Mouse (Mus musculus): ENCODE measurements around the gene 5031439G07Rik. TPM values are rescaled to one million over a fixed set of nuclear protein-coding genes. Genes with fewer than 3 reads are reported as not detected.
A peak's percentile ranks its signal among the peaks of the same experiment; 100 is the strongest.
"Not testable (repeated sequence)": the region's sequence is repeated elsewhere in the genome, so short reads cannot be mapped to it uniquely, and the experiment has no call there.

5031439G07Rik gene
- polyA plus RNA-seq, 1 experiment from 2014 or later = 8.8 TPM

- no peaks in the 10 kb centered on the region for H3K27me3 ChIP-seq (replicated peaks; ENCODE audit: control insufficient read depth, insufficient read depth, low read length)
- ATAC-seq (replicated peaks; ENCODE audit: low FRiP score, low TSS enrichment, low read depth) (no peak), DNase-seq (ENCODE audit: low spot score) (no peak)
- no peak overlapping the region for H3K9ac ChIP-seq (ENCODE audit: low read length)
- H3K36me3 ChIP-seq (ENCODE audit: control insufficient read depth, insufficient read depth, low read length) = no peaks in the 10 kb centered on the region
- 74% methylated on average over 1 of the region's 1 CpGs for WGBS
- H3K4me3 ChIP-seq (ENCODE audit: low read depth, low read length) = no peak overlapping the region
- H3K27ac ChIP-seq (ENCODE audit: low read depth) = no peak overlapping the region
- no peaks in the 10 kb centered on the region for H3K9me3 ChIP-seq (ENCODE audit: control insufficient read depth, low read length)
- no peak overlapping the region for H3K4me2 ChIP-seq (ENCODE audit: low read length)
- no peaks in the 10 kb centered on the region for H3K4me1 ChIP-seq (replicated peaks; ENCODE audit: control insufficient read depth, insufficient read depth, low read length)
These were observed 91.7 kb downstream of the 5031439G07Rik start for GRCm38 (mm10) chr15:84896664-84897063.

- not testable (repeated sequence) for H3K36me3 ChIP-seq (ENCODE audit: control insufficient read depth, insufficient read depth, low read length); H3K4me2 ChIP-seq (ENCODE audit: low read length); H3K9ac ChIP-seq (ENCODE audit: low read length); H3K4me1 ChIP-seq (replicated peaks; ENCODE audit: control insufficient read depth, insufficient read depth, low read length); H3K27ac ChIP-seq (ENCODE audit: low read depth); H3K4me3 ChIP-seq (ENCODE audit: low read depth, low read length); H3K27me3 ChIP-seq (replicated peaks; ENCODE audit: control insufficient read depth, insufficient read depth, low read length); DNase-seq (ENCODE audit: low spot score); H3K9me3 ChIP-seq (ENCODE audit: control insufficient read depth, low read length); ATAC-seq (replicated peaks; ENCODE audit: low FRiP score, low TSS enrichment, low read depth)
- 74% methylated on average over 10 of the region's 10 CpGs for WGBS
These were observed 92.1 kb downstream of the 5031439G07Rik start for GRCm38 (mm10) chr15:84896216-84896615.

Small RNA genes within 50 kb of the gene (microRNA-seq; reads per million reads assigned to microRNA genes)
- gene Mir1249 = 36.6 reads per million, percentile 51 among the genes with 10 or more reads in this experiment

Other genes with a start within 250 kb of the 5031439G07Rik start
- 2.1 and 2.2 TPM in 2 replicates for gene Phf21b, start 132.5 kb downstream of the 5031439G07Rik start, polyA plus RNA-seq (2014; fragmentation: Nextera tagmentation; extraction: Ambion mirVana)
- gene Gm29666, start 68.5 kb downstream of the 5031439G07Rik start, polyA plus RNA-seq (2014; fragmentation: Nextera tagmentation; extraction: Ambion mirVana) = 0.57 and 0.69 TPM in 2 replicates
- gene Nup50, start 65.1 kb downstream of the 5031439G07Rik start, polyA plus RNA-seq (2014; fragmentation: Nextera tagmentation; extraction: Ambion mirVana) = 38.6 and 42.8 TPM in 2 replicates
- 1.2 and 2.1 TPM in 2 replicates for gene Upk3a, start 28.6 kb upstream of the 5031439G07Rik start, polyA plus RNA-seq (2014; fragmentation: Nextera tagmentation; extraction: Ambion mirVana)
- gene Fam118a, start 40.4 kb upstream of the 5031439G07Rik start, polyA plus RNA-seq (2014; fragmentation: Nextera tagmentation; extraction: Ambion mirVana) = 32.6 and 35.1 TPM in 2 replicates
- 0.22 and 0.23 TPM in 2 replicates for gene Smc1b, start 143.4 kb upstream of the 5031439G07Rik start, polyA plus RNA-seq (2014; fragmentation: Nextera tagmentation; extraction: Ambion mirVana)
- gene Ribc2, start 143.5 kb upstream of the 5031439G07Rik start, polyA plus RNA-seq (2014; fragmentation: Nextera tagmentation; extraction: Ambion mirVana) = 0.20 and 0.40 TPM in 2 replicates
- 236 and 255 TPM in 2 replicates for gene Fbln1, start 217.4 kb upstream of the 5031439G07Rik start, polyA plus RNA-seq (2014; fragmentation: Nextera tagmentation; extraction: Ambion mirVana)

Data from intestine, embryonic 14.5 days (tissue).